Mouse (Mus musculus) kidney, postnatal 36 days (tissue): ENCODE data around the gene Rph3al.

ENCODE experiments used
- DNase-seq, 2 experiments: peaks; one replicate each; pipeline ENCODE4 v3.0.0; 2021 to 2022; ENCODE audit warnings: mixed read lengths in 2 of 2

Gene Rph3al

GRCm38 (mm10) chr11:75948789-75949188, 10.6 kb upstream of the Rph3al start:
- DNase-seq: no peak

- DNase-seq: no peak
These were observed 9.0 kb upstream of the Rph3al start for GRCm38 (mm10) chr11:75947223-75947622.

- no peak for DNase-seq
These were observed 7.7 kb upstream of the Rph3al start for GRCm38 (mm10) chr11:75945805-75946450.

GRCm38 (mm10) chr11:75937370-75937871, 808 bp downstream of the Rph3al start:
- DNase-seq: peak; percentile 73 to 83

- peak; percentile 92 to 94 for DNase-seq
These were observed 2.3 kb downstream of the Rph3al start for GRCm38 (mm10) chr11:75935819-75936430.

GRCm38 (mm10) chr11:75934425-75934824, 3.8 kb downstream of the Rph3al start:
- DNase-seq: peak; percentile 38 to 50

GRCm38 (mm10) chr11:75933371-75933770, 4.9 kb downstream of the Rph3al start:
- DNase-seq: no peak

- DNase-seq: peak in 1 of 2 experiments; percentile 39
These were observed 7.1 kb downstream of the Rph3al start for GRCm38 (mm10) chr11:75930911-75931678.

- no peak for DNase-seq
These were observed 8.0 kb downstream of the Rph3al start for GRCm38 (mm10) chr11:75930208-75930607.

- no peak for DNase-seq
These were observed 10.3 kb downstream of the Rph3al start for GRCm38 (mm10) chr11:75927881-75928280.

- DNase-seq: peak in 1 of 2 experiments; percentile 51
These were observed 11.6 kb downstream of the Rph3al start for GRCm38 (mm10) chr11:75926431-75927312.

- DNase-seq: no peak
These were observed 12.4 kb downstream of the Rph3al start for GRCm38 (mm10) chr11:75925801-75926200.

GRCm38 (mm10) chr11:75922741-75923140, 15.5 kb downstream of the Rph3al start:
- peak; percentile 58 to 62 for DNase-seq

- no peak for DNase-seq
These were observed 19.1 kb downstream of the Rph3al start for GRCm38 (mm10) chr11:75919139-75919538.

GRCm38 (mm10) chr11:75917340-75917739, 20.9 kb downstream of the Rph3al start:
- no peak for DNase-seq

- DNase-seq: peak; percentile 76 to 88
These were observed 24.3 kb downstream of the Rph3al start for GRCm38 (mm10) chr11:75913953-75914352.

GRCm38 (mm10) chr11:75912944-75913657, 25.1 kb downstream of the Rph3al start:
- peak; percentile 72 to 89 for DNase-seq

GRCm38 (mm10) chr11:75911962-75912361, 26.3 kb downstream of the Rph3al start:
- no peak for DNase-seq

GRCm38 (mm10) chr11:75909702-75910429, 28.4 kb downstream of the Rph3al start:
- DNase-seq: peak; percentile 51 to 53

- no peak for DNase-seq
These were observed 30.8 kb downstream of the Rph3al start for GRCm38 (mm10) chr11:75907406-75907805.

GRCm38 (mm10) chr11:75906556-75906955, 31.7 kb downstream of the Rph3al start:
- DNase-seq: peak; percentile 40 to 41
